Mouse (Mus musculus) forebrain, embryonic 10.5 days (tissue): ENCODE measurements around the gene Atp8a1. TPM values are rescaled to one million over a fixed set of nuclear protein-coding genes. Genes with fewer than 3 reads are reported as not detected.

Experiments used
- DNase-seq: peaks from one replicate; pipeline ENCODE4 v3.0.0-alpha.2; 2017; ENCODE audit warnings: low spot score; ENCODE audit errors: extremely low spot score
- H3K27ac ChIP-seq: fragments of 300-500 bp; sonication (generic); 2 replicates; pipeline ENCODE4 v1.5.1; 2016; ENCODE audit warnings: mild to moderate bottlenecking
- H3K27me3 ChIP-seq: fragments of 300-500 bp; sonication (generic); 2 replicates; pipeline ENCODE4 v1.6.1; 2016; ENCODE audit warnings: mild to moderate bottlenecking; ENCODE audit not compliant: poor library complexity, severe bottlenecking
- H3K36me3 ChIP-seq: fragments of 300-500 bp; sonication (generic); replicated peaks from 2 replicates; pipeline ENCODE4 v1.6.1; 2016; ENCODE audit warnings: mild to moderate bottlenecking, moderate library complexity
- H3K4me1 ChIP-seq: fragments of 300-500 bp; sonication (generic); 2 replicates; pipeline ENCODE4 v1.6.1; 2016
- H3K4me3 ChIP-seq: fragments of 300-500 bp; sonication (generic); 2 replicates; pipeline ENCODE4 v1.5.1; 2016; ENCODE audit warnings: mild to moderate bottlenecking, moderate library complexity
- H3K9me3 ChIP-seq: fragments of 300-500 bp; sonication (generic); 2 replicates; pipeline ENCODE4 v1.6.1; 2016; ENCODE audit warnings: mild to moderate bottlenecking, moderate library complexity
- WGBS: fragments of 180-500 bp; shearing (Covaris S2); methylation state at CpG from one replicate; pipeline ENCODE4 v1.1.7; 2016; 5-methylcytosine and 5-hydroxymethylcytosine counted together
- polyA plus RNA-seq: library from polyadenylated mRNA; unstranded; fragments of >200 nt; fragmentation: Nextera tagmentation; extraction: Ambion mirVana; gene quantifications from 2 replicates; pipeline ENCODE4 v1.2.1, GENCODE M21; 2016

Atp8a1 gene
- polyA plus RNA-seq, 1 experiment from 2014 or later: 15.1 TPM

DNA sequence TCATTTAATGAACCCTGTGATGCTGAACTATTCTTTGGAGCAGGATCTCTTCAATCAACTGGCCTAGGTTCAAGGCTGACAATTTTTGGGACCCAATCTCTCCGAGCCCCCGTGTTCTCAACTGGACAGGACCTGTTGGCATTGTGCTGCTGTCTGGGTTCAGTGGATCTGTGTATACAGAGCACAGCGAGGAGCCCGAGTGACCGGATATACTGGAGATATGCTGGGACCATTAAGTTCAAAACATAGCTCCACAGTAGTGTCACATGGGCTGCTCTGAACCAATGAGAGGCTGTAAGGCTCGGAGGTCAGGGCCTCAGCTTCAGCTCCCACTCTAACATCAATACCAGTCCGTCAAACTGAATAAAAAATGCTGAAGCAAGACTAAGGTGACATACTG, 217.8 kb downstream of the Atp8a1 start:
- no peak overlapping the region for H3K4me3 ChIP-seq
- peaks cover 28% of the 10 kb centered on the region for H3K4me1 ChIP-seq
- WGBS: 81% methylated on average over 7 of the region's 7 CpGs
- no peak for DNase-seq
- H3K36me3 ChIP-seq: no peaks in the 10 kb centered on the region
- peaks cover 47% of the 10 kb centered on the region for H3K27me3 ChIP-seq
- no peaks in the 10 kb centered on the region for H3K9me3 ChIP-seq
- no peak overlapping the region for H3K27ac ChIP-seq

DNA sequence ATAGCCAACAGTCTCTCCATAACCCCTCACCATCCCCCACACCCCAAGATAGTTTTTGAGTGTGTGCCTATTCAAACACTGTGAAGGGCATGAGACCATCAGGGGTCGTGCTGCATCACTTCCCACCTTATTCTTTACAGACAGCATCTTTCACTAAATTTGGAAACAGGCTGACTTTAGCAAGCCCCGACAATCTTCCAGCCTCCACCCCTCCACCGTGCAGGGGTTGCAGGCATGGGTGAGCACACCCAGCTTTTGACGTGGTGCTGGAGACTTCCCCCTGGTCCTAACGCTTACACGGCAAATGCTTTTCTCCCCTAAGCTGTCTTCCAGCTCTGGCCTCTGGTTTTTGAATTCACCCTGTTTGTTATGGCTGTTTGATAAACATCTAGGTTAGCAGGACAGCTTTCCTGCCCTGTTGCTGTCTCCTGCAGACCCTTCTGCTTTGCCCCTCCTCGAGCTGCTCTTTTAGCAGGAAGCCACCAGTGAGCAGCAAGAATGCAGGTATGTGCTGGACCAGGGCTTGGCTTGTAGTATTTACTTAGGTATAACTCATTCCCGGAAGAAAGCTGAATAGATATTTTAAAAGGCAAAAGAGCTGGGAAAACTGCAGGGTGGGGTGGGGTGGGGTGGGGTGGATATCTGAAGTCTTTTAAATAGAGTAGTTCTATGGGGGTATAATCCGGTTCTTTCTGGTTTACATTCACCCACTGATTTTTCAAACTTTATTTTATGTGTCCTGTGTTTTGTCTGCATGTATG, 218.9 kb downstream of the Atp8a1 start:
- DNase-seq: no peak
- Histone ChIP-seq H3K4me1 (peaks cover 17% of the 10 kb centered on the region), H3K36me3 (no peaks in the 10 kb centered on the region), H3K9me3 (no peaks in the 10 kb centered on the region), H3K4me3 (no peak overlapping the region), H3K27ac (no peak overlapping the region), H3K27me3 (peaks cover 46% of the 10 kb centered on the region)
- 79% methylated on average over 9 of the region's 9 CpGs for WGBS

DNA sequence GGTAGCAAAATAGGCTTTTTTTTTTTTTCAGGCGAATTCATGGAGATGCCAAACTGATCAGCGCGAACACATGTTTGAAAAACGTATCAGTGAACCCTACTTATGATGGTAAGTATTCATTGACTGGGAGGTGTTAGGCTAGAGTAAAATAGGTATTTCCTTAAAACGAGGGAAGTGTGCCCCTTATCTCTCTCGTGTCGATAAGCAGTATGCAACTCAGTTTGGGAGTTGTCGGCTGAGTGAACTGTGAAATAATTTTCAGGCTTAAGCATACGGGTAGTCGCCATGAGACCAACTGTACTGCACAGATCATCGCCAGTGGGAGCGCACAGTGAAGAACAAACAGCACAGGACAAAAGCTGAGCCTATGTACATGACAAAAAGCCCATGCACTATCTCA, 226.0 kb downstream of the Atp8a1 start:
- Histone ChIP-seq H3K27ac (no peak overlapping the region), H3K27me3 (no peaks in the 10 kb centered on the region), H3K4me1 (0 out of 2 replicates have a peak, but pooled peaks cover 3% of the 10 kb centered on the region), H3K36me3 (peaks cover 10% of the 10 kb centered on the region), H3K4me3 (no peak overlapping the region), H3K9me3 (no peaks in the 10 kb centered on the region)
- no peak for DNase-seq
- WGBS: 94% methylated on average over 12 of the region's 12 CpGs

DNA sequence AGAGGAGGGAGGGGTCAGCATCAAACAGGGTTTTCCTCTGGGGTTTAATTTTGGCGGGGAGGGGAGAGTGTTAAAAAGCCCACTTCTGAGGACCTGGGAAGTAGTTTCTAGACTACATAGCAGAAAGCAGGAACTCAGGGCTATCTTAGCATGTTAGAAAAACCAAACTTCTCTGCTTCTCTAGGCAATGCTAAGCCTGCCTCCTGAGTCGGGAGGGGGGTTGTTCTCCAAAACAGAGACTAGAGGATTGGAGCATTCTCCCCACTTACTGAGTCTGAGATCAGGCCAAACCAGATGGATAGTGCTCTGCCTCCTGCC, 237.8 kb downstream of the Atp8a1 start:
- no peaks in the 10 kb centered on the region for H3K9me3 ChIP-seq
- H3K27ac ChIP-seq: no peak overlapping the region
- WGBS: 5% methylated on average over 2 of the region's 2 CpGs
- no peaks in the 10 kb centered on the region for H3K36me3 ChIP-seq
- H3K27me3 ChIP-seq: peaks cover 98% of the 10 kb centered on the region
- DNase-seq: no peak
- no peak overlapping the region for H3K4me3 ChIP-seq
- peaks cover 29% of the 10 kb centered on the region for H3K4me1 ChIP-seq

DNA sequence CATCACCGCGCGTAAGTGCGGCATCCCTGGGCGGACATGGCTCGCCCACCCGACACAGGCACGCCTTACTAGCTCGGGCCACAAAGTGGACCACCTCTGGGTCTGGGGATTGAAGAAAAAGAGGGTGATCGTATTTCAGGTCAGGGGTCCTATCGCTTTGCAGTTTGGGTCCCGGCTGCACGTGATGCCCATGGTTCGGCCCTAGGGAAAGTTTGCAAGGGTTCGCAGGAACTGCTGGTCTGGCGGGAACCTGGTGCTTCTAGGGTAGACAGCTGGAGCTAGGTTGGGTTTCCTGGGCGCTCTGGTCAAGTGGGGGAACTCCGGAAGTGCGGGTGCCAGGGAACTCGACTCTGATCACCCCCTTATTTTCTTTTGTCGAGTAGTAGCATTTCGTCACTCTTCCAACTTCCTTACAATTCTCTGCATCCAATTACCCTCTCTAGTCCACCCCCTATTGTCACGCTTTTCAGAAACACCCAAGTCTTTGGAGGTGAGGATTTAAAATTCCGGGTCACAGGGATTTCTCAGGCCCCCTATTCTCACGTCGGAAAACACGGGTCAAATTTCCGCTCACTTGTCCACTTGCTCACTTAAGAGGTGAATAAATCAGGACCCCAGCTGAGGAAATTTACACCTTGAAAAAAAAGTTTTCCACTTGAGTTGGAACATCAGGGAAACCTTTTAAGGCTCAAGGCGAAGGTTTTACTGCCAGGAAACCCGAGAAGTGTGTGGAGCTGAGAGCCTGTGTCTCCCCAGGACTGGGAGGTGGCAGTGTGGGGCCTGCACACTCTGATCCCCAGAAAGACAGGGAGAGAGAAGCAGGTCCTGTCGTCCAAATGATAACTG, 238.3 kb downstream of the Atp8a1 start:
- Histone ChIP-seq H3K27ac (peak overlapping the region; percentile 76; the same call in 1 of the 2 replicates), H3K4me1 (peaks cover 29% of the 10 kb centered on the region), H3K4me3 (peak overlapping the region; percentile 60), H3K9me3 (no peaks in the 10 kb centered on the region), H3K36me3 (no peaks in the 10 kb centered on the region), H3K27me3 (peaks cover 98% of the 10 kb centered on the region)
- WGBS: 1% methylated on average over 31 of the region's 31 CpGs
- DNase-seq: peak; percentile 53

DNA sequence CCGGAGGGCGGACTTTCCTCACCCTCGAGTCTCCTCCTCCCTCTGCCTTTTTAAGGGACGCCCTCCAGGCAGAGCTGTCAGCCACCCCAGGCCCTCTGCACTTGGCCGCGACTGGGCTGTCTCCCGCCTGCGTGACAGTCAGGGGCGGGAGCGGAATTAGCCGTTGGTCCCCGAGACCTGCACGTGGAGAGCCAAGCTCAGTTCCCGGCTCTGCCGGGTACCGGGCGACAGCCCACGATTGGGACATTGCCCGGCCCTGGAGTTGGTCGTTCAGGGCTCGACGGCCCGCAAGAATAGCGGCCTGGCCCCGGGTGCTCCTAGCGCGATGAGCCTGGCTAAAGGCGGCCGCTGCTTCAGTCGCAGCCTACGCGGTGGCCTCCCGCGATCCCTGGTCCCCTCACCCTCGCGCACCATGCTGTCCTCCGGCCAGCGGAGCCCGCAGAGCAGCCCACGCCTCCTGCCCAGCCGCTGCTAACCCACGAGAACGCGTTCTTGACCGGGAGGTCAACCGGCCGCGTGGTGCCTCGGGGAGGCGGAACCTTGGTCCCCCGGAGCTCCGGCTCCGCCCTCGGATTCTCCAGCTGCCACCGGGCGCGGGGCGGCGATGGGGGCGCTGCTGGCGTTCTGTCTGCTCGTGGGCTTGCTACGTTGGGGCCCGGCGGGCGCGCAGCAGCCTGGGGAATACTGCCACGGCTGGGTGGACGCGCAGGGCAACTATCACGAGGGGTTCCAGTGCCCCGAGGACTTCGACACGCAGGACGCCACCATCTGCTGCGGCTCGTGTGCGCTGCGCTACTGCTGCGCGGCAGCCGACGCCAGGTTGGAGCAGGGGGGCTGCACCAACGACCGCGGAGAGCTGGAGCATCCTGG, 239.2 kb downstream of the Atp8a1 start, which contains the start of gene Shisa3:
Gene Shisa3 (plus strand): TSS at position 79 of the 870 bp plus-strand sequence.
- peak within 1 kb of the TSS; percentile 76 for H3K27ac ChIP-seq
- H3K27me3 ChIP-seq: peaks cover 100% of the 10 kb centered on the region
- peak; percentile 61 for DNase-seq
- H3K36me3 ChIP-seq: no peaks in the 10 kb centered on the region
- under 1% methylated on average over 86 of the region's 86 CpGs for WGBS
- H3K9me3 ChIP-seq: no peaks in the 10 kb centered on the region
- peaks cover 29% of the 10 kb centered on the region for H3K4me1 ChIP-seq
- H3K4me3 ChIP-seq: peak within 1 kb of the TSS; percentile 60

DNA sequence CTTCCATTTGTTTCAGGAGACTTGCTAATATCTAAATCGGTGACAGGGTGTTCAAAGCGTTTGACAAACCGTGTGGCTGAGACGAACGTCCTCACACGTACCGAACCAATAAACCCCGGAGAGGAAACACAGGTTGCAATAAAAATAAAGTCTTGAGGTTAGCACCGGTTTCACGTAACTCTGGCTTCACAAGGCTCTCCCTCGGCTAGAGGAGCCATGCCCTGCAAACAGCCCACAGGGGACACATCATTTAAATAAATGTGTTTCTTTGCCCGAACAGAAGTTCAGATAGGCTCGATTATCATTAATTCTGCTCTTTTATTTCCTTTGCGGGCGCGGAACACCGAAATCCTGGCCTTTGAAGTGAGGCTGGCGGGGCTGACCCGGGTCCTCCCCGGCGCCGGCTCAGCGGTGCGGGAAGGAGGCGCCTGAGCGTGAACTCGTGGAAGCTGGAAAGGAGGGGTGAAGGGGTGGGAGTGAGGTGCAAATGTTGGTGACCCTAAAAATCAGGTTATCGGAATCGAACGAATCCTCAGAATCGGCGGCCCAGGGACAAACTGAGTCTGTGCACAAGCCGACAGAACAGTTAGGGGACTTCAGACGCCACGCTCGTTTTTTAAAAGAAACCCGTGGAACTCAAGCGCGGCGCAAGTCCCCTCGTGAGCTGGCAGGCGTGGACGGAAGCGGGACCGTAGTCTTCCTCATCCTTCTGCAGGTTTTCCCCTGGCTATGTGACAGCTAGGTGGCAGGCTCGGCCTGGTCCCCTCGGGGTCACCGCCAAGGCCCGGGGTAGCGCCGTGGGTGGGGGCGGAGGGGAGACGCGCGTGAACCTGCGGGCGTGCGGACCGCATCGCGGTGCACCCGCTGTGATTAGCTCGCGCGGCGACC, 240.1 kb downstream of the Atp8a1 start:
- peak overlapping the region; percentile 76; the same call in 1 of the 2 replicates for H3K27ac ChIP-seq
- peak overlapping the region; percentile 60 for H3K4me3 ChIP-seq
- peaks cover 100% of the 10 kb centered on the region for H3K27me3 ChIP-seq
- under 1% methylated on average over 66 of the region's 66 CpGs for WGBS
- no peaks in the 10 kb centered on the region for H3K36me3 ChIP-seq
- H3K4me1 ChIP-seq: peaks cover 29% of the 10 kb centered on the region
- peak; percentile 59 for DNase-seq
- no peaks in the 10 kb centered on the region for H3K9me3 ChIP-seq

DNA sequence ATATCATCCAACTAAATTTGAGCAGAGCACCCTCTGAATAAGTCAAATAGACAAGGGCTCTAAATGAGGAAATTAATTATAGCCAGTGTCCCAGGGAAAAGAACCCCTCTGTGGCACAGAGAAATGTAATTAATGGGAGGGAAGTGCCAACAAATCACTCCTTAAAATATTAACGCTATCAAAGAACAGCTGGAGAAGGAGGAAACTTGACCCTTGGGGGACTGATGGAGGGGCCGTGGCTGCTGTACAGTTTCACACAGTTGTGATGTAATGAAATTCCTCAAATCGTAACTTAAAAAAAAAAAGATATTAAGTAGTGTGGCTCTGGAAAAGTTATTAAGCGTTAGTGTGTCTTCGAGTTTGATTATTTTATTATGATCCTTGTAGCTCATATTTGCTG, 241.3 kb downstream of the Atp8a1 start:
- no peak for DNase-seq
- H3K4me3 ChIP-seq: no peak overlapping the region
- H3K4me1 ChIP-seq: peaks cover 29% of the 10 kb centered on the region
- H3K36me3 ChIP-seq: no peaks in the 10 kb centered on the region
- H3K27ac ChIP-seq: no peak overlapping the region
- peaks cover 92% of the 10 kb centered on the region for H3K27me3 ChIP-seq
- 51% methylated on average over 5 of the region's 5 CpGs for WGBS
- H3K9me3 ChIP-seq: no peaks in the 10 kb centered on the region

DNA sequence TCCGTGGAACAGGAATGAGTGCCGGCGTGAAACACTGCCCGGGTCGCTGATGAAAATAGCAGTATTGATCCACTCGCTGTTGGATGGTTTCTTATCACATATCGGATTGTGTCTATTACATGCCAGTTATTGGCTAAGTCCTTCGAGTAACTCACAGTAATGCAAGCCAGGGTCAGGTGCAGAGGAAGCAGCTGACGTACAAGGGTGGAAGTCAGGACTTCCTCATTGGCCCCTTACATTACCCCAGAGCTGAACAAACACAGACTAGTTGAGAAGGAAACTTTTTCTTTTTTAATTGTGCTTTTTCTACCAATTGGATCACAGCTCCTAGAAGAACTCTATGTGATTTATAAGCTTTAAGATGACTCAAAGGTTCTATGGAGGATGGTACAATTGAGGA, 247.3 kb downstream of the Atp8a1 start:
- Histone ChIP-seq H3K4me3 (no peak overlapping the region), H3K36me3 (no peaks in the 10 kb centered on the region), H3K4me1 (peaks cover 7% of the 10 kb centered on the region; the same call in 1 of the 2 replicates), H3K27ac (no peak overlapping the region), H3K9me3 (no peaks in the 10 kb centered on the region), H3K27me3 (peaks cover 41% of the 10 kb centered on the region)
- DNase-seq: no peak
- 93% methylated on average over 9 of the region's 9 CpGs for WGBS

DNA sequence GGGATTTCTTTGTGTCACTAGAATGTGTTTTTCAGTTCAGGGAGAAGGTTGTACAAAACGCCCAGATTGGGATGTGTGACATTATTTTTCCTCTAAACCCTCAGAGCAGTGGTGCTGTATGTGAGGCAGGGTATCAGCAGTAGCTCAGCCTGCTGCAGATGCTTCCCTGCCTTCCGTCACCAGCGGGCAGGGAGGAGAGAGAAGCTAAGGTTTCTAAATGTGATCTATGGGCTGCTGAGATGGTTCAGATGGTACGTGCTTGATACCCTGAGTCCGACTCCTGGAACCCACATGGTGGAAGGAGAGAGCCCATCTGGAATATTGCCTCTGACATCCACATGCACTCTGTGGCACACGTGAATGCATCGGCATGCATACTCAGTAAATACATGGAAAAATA, 251.6 kb downstream of the Atp8a1 start:
- WGBS: 87% methylated on average over 7 of the region's 7 CpGs
- no peaks in the 10 kb centered on the region for H3K9me3 ChIP-seq

DNA sequence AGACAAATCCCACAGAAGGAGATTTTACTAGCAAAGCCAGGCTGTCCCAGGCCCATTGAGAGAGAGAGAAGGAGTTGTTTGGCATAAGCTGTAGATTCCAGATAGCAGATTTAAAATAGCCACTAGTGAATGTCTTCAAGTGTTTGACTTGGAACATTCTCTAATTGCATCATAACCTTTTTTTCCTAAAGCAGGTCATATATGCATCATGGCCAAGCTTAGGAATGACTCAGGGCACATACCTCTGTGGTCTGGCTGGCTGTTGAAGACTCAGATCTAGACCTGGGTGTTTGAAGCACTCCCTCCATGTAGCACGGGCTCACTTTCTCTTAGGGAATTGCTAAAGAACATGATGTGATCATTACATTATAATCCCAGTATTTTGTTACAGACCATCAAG, 252.2 kb downstream of the Atp8a1 start:
- no peak overlapping the region for H3K4me3 ChIP-seq
- no peaks in the 10 kb centered on the region for H3K9me3 ChIP-seq
- no peaks in the 10 kb centered on the region for H3K27me3 ChIP-seq
- H3K4me1 ChIP-seq: peaks cover under 1% of the 10 kb centered on the region; the same call in 1 of the 2 replicates
- 84% methylated on average over 1 of the region's 1 CpGs for WGBS
- no peak overlapping the region for H3K27ac ChIP-seq
- DNase-seq: no peak
- no peaks in the 10 kb centered on the region for H3K36me3 ChIP-seq

More for the DNA sequence above, 251.6 kb downstream of the Atp8a1 start:
- Histone ChIP-seq H3K4me1 (peaks cover 5% of the 10 kb centered on the region; the same call in 1 of the 2 replicates), H3K36me3 (no peaks in the 10 kb centered on the region), H3K27me3 (0 out of 2 replicates have a peak, but pooled peaks cover 5% of the 10 kb centered on the region), H3K27ac (no peak overlapping the region), H3K4me3 (no peak overlapping the region)
- DNase-seq: no peak
